Mouse (Mus musculus) heart, adult 18-20 months (tissue): ENCODE measurements around the gene Lrrc40. TPM values are rescaled to one million over a fixed set of nuclear protein-coding genes. Genes with fewer than 3 reads are reported as not detected.
"Not testable (repeated sequence)": the region's sequence is repeated elsewhere in the genome, so short reads cannot be mapped to it uniquely, and the experiment has no call there.

Experiments used
- DNase-seq, 2 experiments: peaks; one replicate each; pipeline ENCODE4 v3.0.0; 2021 to 2022; ENCODE audit warnings: mixed read lengths in 1 of 2
- total RNA-seq, 2 experiments: library from RNA; stranded (reverse); gene quantifications; 2 replicates each; pipeline ENCODE4 v1.2.3; 2021

Lrrc40 gene
- total RNA-seq, 2 experiments from 2014 or later = 10.6 to 10.8 TPM

GRCm38 (mm10) chr3:158077828-158078227 lies 41.4 kb downstream of the Lrrc40 start:
- DNase-seq = no peak

GRCm38 (mm10) chr3:158091601-158092000 lies 55.1 kb downstream of the Lrrc40 start:
- DNase-seq = no peak

GRCm38 (mm10) chr3:158093919-158094318 lies 57.5 kb downstream of the Lrrc40 start:
- DNase-seq = no peak

DNA sequence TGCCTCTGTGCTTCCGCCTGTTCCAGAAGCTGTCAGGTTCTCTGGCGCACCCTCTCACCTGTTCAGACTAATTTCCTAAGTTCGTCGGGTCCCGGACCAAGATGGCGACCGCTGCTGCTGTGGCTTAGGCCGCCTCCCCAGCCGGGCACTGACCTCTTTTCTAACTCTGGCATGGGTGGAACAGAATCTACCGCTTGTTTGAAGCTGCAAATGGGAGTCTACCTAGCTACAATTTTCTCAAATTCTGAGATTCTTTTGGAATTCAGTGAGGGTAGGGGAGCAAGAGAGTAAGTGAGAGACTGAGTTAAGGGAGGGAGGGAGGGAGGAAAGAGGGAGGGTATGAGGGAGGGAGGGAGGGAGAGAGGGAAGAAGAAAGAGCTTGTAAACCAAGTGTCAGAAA lies 65.6 kb downstream of the Lrrc40 start:
- DNase-seq = not testable (repeated sequence)

DNA sequence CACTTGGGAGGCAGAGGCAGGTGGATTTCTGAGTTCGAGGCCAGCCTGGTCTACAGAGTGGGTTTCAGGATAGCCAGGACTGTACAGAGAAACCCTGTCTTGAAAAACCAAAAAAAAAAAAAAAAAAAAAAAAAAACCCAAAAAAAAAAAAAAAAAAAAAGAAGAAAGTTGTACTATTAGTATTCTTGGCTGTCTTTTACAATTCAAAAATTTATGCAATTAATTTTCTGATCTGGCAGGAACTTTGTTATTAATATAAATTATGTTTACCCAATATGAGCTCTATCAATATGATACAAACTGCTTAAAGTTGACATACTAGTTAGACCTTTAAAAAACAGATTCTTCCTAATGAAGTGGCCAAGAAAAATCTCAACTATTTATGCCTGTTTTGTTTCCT lies 66.1 kb downstream of the Lrrc40 start:
- not testable (repeated sequence) for DNase-seq

GRCm38 (mm10) chr3:158103467-158103866 lies 67.0 kb downstream of the Lrrc40 start:
- no peak for DNase-seq

GRCm38 (mm10) chr3:158105260-158105659 lies 68.8 kb downstream of the Lrrc40 start:
- no peak for DNase-seq

Other genes starting within 250 kb of the Lrrc40 start
- 1 to 10 TPM; 2.0 to 2.1 TPM for gene Cth, start 111.6 kb upstream of the Lrrc40 start, total RNA-seq
- 10 to 100 TPM; 26.1 to 26.9 TPM for gene Ankrd13c, start 89.4 kb upstream of the Lrrc40 start, total RNA-seq
- gene Srsf11, start within 50 bp of the Lrrc40 start, total RNA-seq = 10 to 100 TPM; 36.9 to 40.3 TPM